Mouse (Mus musculus) embryo, embryonic 11 days (tissue): ENCODE results near the gene Mettl8.

Experiments used
- DNase-seq: peaks from one replicate; pipeline ENCODE4 v3.0.0-alpha.2; 2015

The Mettl8 gene

DNA sequence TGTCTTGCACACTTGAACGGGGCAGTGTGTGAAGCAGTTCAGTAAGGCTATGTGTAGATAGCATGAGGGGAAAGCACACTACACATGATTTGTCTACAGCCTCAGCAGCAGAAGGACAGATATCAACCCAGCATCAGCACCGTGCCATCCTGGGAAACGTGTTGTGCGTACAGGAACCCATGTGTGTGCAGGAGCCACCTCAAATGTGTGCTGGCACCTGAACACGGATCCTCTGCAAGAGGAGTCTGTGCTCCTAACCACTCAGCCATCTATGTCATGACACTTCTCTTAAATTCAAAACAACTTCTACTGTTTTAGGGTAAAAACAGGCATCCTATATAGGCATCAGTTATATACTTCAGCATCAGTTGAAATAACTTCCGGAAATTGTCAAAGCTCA lies 80.6 kb downstream of the Mettl8 start:
- no peak for DNase-seq

DNA sequence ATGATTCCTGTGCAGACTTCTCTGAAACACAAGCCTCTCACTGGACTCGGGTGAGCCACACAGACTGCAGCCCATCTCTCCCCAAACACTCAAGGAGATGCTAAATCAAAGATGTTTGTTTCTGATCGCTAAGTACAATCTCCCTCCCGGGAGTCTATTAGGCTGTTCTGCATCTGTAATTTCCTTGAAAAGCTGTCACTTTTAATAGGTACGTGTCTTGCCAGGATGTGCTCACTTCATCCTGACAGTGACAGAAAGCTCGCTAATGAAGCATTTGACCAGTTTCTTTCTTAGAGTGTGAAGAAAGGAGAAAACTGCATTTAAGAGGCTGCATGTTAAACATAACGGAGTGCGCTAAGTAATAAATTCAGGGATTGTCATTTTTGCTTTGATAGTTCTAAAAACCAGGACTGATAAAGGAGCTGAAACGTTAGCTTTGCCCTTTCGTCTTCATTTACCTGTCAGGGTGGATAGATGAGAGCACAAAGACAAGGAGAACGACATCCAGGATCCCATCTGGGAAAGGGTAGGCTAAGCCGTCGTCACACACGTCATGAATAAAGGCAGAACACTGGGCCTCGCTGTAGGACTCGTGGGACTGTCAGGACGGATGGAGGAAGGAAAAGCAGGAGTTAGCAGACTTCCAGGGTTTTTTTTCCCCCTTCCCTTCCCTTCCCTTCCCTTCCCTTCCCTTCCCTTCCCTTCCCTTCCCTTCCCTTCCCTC lies 82.4 kb downstream of the Mettl8 start:
- no peak for DNase-seq

DNA sequence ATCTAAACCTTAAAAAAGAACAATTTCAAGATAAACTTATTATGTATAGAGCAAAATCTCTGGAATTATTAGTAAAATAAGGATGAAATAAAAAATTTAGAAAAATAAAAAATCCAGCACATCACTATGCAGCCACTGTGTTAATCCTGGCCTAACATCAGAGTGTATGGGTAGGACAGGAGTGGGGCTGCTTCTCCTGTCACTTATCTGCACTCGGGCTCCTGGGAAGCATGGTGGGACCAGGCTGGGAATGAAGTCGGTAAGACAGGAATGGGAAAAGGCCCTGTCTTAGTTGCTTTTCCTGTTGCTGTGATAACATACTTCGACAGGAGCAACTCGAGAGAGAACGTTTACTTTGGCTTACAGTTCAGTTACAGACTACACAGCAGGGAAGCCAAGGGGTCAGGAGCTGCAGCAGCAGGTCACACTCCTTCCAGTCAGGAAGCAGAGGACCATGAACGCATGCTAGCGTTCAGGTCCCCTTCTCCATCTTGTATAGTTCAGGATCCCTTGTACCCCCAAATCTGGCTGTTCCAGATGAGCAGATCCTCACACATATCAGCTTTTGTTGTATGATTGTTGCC lies 85.1 kb downstream of the Mettl8 start:
- no peak for DNase-seq

DNA sequence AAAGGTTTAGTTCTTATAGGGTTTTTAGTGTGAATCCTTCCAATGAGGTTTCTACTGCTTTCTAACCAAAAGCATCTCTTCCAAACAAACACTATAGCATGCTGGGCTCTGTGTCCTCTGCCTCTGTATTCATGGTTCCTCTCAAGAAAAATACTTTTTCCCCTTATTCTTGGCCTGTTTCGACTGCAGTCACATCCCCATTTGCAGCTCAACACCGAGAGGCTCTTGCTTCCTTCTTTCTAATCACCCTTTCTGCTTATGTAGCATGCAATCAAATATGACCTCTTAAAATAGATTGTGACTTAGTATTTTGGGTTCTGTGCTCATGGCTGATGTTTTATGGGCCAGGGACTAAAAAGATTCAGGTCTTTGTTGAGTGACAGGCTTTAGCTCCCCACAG lies 87.1 kb downstream of the Mettl8 start:
- no peak for DNase-seq

DNA sequence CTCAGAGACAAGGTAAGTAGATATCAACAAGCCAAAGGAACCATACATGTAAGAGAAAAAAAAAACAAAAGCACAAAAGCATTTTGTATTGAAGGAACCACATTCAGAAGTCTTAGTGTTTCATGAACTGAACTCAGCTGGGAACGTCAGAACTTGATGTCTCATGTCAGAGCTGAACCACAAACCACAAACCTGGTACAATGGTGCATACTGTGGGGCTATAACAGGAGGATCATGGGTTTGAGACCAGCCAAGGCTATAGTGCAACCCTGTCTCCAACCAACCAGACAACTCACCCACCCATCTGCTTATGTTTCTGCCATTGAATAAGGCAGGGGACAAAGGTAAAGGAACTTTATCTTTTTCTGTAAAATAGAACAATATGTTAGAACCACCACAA lies 88.2 kb downstream of the Mettl8 start:
- no peak for DNase-seq

DNA sequence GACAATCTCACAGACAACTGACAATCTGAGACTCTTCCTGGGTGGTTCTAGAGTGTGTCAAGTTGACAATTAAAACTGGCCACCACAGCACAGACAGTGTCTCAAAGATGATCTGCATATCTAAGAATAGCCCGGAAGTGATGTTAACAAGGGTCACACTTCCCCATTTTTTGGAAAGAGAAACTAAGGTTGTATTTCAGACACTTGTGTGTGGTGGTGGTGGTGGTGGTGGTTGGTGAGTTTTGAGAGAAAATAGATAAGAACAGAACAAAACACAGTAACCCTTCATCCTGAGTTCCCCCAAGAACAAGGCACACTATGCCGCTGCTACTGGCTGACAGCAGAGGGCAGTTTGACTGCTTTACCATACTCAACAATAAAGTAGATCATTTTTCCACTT lies 90.6 kb downstream of the Mettl8 start:
- DNase-seq = no peak

DNA sequence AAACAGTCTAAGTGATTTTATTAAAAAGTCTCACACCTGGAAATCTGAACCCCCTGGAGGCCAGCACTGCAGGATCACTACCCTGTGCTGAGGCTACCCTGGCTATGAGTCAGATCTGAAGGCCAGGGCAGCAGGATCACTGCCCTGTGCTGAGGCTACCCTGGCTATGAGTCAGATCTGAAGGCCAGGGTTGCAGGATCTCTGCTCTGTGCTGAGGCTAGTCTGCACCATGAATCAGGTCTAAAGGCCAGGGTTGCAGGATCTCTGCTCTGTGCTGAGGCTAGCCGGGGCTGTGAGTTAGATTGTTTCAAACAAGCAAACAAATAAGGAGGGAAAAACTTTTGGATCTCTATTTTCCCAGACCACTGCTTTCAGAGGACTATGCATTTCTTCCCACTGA lies 92.5 kb downstream of the Mettl8 start:
- DNase-seq = no peak

DNA sequence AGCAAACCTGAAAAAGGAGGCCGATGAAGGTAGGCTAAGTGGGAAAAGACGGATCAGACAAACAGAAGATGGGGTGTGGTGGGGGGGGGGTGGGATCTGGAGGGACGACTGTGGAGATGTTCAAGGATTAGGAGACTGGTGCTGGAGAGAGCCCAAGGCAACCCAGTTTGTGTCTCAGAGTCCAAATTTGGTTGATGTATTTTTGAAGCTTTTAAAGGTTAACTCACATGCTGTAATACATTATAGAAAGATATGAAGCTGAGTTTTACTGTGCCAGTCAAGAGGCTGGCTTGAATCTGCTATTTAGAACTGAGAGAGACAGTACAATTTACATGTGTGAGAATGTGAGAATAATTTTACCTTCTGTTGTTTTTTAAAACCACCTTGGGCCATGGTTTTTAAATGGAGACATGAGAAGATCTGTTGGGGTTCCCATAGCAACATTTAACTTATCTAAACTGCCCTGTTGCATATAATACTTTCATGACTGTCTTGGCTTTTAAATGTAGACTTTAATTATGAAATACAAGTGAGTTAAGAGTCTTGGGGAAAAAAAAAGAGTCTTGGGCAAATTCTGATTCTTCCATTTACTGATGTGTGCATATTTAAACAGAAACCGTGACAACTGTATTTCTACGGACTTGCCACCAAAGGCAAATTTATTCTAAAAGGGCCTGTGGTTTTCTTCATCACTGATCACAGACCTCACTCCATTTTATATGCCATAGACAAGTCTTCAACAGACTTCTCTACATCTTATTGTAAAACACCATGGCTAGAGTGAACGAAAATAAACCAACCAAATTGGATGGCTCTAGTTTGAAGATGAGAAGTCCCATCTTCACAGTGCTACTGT lies 94.1 kb downstream of the Mettl8 start:
- DNase-seq = no peak

DNA sequence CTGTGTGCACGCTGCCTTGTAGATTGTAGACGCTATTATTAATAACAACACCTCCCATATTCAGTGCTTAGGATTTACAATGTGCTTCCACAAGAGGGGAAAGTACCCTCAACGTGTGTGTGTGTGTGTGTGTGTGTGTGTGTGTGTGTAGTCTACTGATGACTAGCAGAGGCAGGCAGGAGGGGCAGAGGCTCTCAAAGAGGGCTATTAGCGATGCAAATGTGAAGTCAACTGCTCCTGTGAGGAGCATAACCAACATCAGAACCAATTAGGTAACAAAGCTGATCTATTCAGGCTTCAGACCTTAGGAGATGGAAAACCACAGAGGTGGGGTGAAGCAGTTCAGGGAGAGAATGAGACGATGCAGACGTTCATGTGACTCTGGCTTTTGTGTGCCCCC lies 95.3 kb downstream of the Mettl8 start:
- DNase-seq = no peak

DNA sequence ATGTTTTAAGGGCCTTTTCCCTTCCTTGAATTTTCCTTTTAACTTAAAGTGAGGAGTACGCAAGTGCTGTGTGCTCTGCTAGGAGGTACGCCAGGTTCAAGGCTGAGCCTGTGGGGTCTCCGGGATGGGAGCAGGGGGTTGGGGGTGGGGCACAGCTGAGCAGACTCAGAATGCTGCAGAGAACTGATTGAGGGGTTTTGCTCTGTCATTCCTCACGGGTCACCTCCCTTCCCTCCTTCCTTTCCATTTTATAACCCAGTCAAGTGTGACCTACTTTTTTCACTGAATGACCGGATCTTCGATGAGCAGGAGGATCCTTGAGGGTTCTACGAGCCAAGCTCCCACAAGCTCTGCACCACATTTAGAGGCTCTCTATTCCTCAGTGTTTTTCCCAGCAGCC lies 96.0 kb downstream of the Mettl8 start:
- no peak for DNase-seq

DNA sequence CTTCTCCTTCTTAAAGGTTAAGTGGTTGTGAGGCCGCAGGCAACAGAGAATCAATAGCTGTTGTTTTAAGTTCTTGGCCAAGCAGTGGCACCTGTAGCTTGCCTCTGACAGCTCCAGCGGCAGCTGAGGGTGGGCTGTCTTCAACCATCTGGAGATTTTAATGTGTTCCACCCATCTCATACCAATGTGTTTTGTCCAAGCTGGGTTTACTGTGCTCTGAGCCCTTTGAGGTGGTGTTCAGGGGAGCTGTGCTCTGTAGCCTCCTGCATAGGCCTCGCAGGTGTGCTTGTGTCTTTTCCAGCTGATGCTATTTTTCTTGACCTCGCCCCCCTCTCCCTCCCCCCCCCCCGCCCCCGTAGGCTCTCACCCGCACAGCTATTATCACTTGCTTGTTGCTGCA lies 96.8 kb downstream of the Mettl8 start:
- DNase-seq = no peak

DNA sequence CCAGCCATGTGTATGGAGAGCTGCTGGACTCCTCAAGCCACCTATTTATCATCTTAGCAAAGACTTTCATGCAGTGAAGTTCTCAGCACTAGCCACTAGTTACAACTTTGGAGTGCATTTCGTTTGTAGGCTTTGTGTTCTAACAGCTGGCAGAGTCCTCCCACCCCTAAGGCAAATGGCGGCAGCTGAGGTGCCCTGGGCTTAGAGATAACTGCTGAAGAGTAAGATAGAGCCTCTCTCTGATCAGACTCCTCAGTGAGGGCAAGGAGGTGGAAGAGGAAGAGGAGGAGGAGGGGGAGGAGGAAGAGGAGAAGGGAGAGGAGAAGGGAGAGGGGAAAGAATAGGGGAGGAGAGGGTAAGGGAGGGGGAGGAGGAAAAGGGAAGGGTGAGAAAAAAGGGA lies 101.8 kb downstream of the Mettl8 start:
- DNase-seq = no peak

DNA sequence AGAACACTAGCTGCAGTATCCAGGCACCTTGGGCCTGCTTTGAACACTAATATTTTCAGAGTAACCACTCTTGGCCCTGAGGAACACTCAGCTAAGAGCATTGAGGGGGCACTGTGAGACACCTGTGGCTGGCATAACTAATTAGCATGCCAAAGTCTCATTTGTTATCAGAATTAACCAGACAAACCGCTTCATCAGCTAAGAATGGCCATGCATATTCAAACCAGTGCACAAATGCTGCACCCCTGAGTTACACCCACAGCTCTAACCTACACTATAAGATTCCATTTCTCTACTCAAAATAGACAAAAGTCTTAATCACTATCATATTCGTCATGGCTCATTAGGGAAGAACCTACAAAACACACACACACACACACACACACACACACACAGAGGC lies 103.4 kb downstream of the Mettl8 start:
- DNase-seq = no peak

DNA sequence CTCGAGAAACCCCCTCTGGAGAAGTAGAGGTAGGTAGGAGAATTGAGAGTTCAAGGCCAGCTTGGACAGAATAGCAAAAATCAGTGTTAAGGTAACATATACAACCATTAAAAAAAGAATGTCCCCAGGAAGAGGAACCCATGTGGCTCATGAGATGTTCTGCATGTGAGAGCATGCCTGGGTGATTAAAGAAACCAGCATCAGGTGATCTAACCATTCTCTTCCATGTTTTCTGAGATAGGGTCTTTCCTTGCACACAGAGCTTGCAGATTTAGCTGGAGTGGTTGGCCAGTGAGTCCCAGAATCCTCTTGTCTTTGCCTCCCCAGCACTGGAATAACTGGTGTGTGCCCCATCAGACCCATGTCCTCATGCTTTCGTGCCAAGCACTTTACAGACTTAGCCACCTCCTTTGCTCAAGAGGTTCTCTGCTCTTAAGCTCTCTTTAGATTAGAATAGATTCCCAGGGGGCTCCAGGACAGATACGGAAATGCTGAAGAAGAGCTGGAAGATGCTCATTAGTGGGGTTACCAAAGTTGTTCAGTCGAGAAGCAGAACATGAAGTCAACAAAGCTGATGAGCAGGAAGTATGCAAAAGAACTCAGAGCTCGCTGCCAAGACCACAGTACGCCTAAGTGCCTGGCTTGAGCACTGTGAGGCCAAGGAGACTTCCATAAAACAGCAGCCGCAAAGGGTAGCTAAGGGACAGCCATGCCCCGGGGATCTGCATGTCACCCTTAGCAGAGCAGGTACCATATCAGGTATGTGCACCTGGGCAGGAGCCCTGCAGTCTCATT lies 110.7 kb downstream of the Mettl8 start:
- no peak for DNase-seq

DNA sequence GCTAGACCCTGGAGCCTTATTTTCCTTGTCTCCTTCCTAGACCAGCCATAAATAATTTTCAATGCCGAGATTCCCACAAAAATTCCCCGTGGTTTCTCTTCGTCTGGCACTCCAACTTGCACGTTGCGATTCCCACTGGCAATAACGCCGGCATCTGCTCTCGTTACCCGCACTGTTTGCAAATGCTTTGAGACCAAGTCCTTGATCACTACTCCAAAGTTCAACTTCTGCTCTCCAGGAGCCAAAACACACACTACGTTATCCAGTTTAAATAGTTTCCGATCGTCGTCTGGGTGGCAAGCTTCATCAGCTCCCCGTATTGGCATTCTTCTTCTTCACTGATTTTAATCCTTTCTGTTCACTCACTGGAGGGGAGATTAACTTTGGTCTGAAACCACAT lies 114.6 kb downstream of the Mettl8 start:
- no peak for DNase-seq

DNA sequence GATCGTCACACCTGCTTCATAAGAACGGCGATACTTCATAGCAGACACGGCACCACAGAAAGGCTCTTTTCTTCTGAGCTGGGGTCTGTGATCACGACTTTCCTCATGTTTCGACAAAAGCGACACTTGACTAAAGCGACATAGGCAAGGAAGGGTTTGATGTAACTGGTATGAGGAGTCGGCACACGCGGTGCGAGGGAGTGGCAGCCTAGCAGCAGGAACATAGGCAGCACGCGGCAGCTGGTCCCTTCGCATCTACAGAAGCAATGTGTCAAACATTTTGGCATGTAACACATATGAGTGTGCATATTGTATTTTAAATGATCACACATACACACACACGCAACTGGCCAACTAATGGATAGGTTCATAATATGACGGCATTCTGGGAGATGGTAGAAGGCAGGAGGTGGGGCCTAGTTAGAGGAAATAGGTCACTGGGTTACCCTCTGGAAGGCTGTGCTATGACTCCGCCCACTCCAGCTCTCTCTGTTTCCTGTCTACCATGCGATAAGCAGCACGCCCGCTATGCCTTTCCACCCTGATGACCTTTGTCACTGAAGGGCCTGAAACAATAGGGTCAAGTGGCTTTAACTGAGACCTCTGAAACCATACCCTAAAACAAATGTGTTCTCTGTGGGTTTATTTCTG lies 116.4 kb downstream of the Mettl8 start:
- DNase-seq = peak; percentile 22

DNA sequence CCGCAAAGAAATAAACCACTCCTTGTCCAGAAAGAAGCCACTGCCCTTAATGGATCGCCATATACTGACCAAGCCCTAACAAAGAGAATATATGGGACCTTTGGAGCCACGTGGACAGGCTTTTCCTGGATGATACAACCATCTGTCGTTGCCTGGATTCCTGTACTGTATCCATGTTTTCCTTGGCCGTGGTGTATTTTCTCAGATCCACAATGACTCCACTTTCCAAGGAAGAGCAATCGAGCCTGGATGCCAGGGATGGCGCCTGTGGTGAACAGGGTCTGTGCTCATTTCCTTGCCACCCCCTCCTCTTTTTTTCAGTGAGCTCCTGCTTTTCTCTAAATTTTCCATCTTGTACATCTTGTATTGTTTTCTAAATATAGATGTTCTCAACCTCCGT lies 120.6 kb downstream of the Mettl8 start:
- DNase-seq = no peak

DNA sequence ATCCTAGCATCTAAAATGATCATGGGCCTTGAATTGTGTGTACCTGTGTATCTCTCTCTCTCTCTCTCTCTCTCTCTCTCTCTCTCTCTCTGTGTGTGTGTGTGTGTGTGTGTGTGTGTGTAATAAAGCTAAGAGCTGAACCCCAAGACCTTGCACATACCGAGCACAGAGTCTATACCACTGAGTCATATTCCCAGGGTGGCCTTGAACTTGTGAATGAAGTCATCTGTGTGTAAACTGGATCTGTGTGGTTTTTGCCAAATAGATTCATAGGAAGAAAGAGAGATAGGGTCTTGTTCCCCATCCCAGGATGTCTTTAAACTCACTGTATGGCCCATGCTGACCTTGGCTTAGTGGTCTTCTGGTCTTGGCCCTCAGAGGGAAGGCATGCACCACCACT lies 121.9 kb downstream of the Mettl8 start:
- DNase-seq = no peak

DNA sequence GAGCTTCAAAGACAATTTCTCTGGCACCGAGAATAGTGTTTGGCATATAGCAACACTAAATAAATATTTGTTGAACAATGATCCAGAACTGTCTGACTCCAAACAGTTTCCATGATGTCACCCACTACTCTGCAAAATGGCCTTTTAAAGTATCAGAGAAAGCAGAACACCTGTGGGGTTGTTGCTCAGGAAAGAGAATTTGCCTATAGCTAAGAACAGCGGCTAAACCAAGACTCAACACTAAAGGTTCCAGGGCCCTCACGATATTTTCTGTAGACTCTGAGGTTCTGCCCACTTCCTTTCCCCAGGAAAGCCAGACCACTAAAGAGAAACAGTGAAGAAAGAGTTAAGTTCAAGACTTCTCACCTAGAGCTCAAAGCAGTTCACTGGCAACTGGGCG lies 122.4 kb downstream of the Mettl8 start:
- no peak for DNase-seq

DNA sequence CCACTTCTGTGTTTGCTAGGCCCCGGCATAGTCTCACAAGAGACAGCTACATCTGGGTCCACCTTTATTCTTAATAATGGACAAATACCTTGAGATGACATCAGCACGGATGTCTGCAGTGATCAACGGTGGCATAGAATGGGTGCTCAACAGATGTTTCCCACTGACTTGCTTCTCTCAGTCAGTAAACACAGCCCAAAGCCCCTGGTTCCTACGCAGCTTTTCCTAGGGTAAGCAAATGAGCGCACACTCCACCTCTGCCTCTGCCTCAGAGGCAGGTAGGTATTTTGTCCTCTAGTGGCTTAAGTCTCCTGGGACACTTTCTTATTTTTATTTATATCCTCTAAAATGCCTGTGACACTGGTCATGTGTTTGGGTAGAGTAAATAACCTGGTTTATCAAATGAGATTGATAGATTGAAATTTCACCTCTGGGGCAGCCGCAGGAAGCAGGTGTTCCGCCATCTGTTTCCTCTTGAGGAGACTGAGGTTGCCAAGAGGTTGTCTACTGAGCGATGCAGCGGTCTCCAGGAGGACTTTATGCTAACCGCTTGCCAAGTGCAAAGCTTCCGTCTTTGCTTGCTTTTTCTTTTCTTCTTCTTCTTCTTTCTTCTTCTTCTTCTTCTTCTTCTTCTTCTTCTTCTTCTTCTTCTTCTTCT lies 124.6 kb downstream of the Mettl8 start:
- DNase-seq = no peak

DNA sequence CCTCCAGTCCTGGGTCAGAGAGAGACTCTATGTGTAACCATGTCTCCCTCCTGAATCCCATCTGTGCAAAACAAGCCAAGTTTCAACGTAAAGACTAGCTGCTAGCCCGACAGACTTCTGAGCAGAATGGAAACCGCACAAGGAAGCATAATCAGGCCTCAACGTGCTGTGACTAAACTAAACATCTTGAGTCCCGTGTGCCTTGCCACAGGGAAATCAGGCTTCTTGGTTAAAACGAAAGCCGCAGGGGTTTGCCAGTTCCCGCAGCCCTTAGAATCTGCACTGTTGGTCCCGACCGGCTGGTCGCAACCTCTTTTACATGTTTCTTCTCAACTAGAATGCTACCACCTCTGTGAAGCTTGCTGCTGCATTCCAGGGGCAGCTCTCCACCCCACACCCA lies 125.7 kb downstream of the Mettl8 start:
- no peak for DNase-seq

DNA sequence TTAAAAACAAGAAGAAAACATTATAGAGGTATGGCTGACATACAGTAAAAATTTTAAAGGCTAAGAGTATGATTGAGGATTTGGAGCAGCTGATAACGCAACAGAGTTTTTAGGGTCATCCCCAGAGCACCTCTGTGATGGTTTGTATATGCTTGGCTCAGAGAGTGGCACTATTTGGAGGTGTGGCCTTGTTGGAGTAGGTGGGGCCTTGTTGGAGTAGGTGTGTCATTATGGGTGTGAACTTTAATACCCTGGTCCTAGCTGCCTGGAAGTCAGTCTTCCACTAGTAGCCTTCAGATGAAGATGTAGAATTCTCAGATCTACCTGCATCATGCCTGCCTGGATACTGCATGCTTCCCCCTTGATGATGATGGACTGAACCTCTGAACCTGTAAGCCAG lies 131.3 kb downstream of the Mettl8 start:
- DNase-seq = no peak
